Comparison of ENCODE assay signal across 7 mouse cellular contexts in the genomic region with DNA sequence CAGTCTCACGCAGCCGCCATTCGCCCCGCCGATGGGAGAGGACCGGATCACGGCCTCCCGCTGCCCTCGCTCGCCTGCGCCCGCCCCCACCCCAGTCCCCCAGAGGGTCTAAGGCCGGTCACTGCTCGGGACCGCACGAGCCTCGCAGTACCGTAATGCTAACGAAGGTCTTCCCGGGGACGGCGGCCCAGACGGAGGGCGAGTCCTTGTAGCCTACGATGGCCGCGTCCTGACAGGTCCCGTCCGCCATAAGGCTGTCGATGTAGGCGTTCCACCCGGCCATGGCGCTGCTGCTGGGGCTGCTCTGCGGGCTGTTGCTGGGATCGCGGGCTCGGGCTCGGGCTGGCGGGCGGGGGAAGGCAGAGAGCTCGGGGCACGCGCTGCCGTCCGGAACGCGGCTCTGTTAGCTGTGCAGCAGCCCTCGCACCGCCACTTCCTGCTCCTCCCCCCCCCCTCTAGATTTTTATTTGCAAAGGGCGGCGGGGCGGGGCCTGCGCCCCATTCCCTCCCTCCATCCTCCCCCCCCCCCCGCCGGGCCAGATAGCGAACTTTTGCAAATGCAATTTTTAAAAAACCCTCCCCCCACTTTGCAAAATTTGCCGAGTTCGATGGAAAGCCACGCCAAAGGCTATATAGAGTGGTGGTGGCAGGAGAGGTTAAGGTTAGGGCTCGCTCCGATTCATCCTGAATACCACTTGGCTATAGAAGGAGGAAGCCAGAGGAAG. TPM values are rescaled to one million over a fixed set of nuclear protein-coding genes. Genes with fewer than 3 reads are reported as not detected.
DNase-seq lines count a peak whose midpoint lies in the region; ATAC-seq lines count a peak whose summit lies in the region.

A gene (minus strand): TSS at position 447 of the 725 bp plus-strand sequence.

- no peaks in the 10 kb centered on the region for H3K9me3 ChIP-seq in intestine, embryonic 14.5 days (ENCODE audit: control insufficient read depth, low read length)
- H3K9me3 ChIP-seq in midbrain, embryonic 10.5 days (replicated peaks) = no peaks in the 10 kb centered on the region

- peak; percentile 13 for ATAC-seq in activated CD4-positive, CD25-positive, alpha-beta regulatory T cell, adult 4 months
- ATAC-seq in intestine, embryonic 14.5 days (replicated peaks; ENCODE audit: low FRiP score, low TSS enrichment, low read depth) = peak; percentile 33

- intact Hi-C loops in left cerebral cortex, postnatal 36 days (cut with DNase I) = loop anchor here (2.0 kb wide), 1 partner anchor 14 kb away; a partner anchor contains a TSS

- no peaks in the 10 kb centered on the region for H3K27me3 ChIP-seq in intestine, embryonic 14.5 days (replicated peaks; ENCODE audit: control insufficient read depth, insufficient read depth, low read length)
- no peaks in the 10 kb centered on the region for H3K27me3 ChIP-seq in midbrain, embryonic 10.5 days (ENCODE audit: low read depth, poor library complexity, severe bottlenecking)

- peaks cover 38% of the 10 kb centered on the region for H3K36me3 ChIP-seq in intestine, embryonic 14.5 days (ENCODE audit: control insufficient read depth, insufficient read depth, low read length)
- peaks cover 41% of the 10 kb centered on the region for H3K36me3 ChIP-seq in midbrain, embryonic 10.5 days

- peak within 1 kb of the TSS; percentile 98 for H3K27ac ChIP-seq in intestine, embryonic 14.5 days (ENCODE audit: low read depth)
- H3K27ac ChIP-seq in midbrain, embryonic 10.5 days (replicated peaks) = peak within 1 kb of the TSS; percentile 99

- under 1% methylated on average over 59 of the region's 61 CpGs for WGBS in intestine, embryonic 14.5 days
- under 1% methylated on average over 59 of the region's 61 CpGs for whole genome bisulfite sequencing in midbrain, embryonic 10.5 days

- H3K4me2 ChIP-seq in intestine, embryonic 14.5 days (ENCODE audit: low read length) = peak within 1 kb of the TSS; percentile 98

- peak within 1 kb of the TSS; percentile 100 for H3K4me3 ChIP-seq in intestine, embryonic 14.5 days (ENCODE audit: low read depth, low read length)
- H3K4me3 ChIP-seq in midbrain, embryonic 10.5 days = peak within 1 kb of the TSS; percentile 100

- peaks cover 49% of the 10 kb centered on the region for H3K4me1 ChIP-seq in intestine, embryonic 14.5 days (replicated peaks; ENCODE audit: control insufficient read depth, insufficient read depth, low read length)
- H3K4me1 ChIP-seq in midbrain, embryonic 10.5 days = peaks cover 62% of the 10 kb centered on the region

- DNase-seq in cerebellum, postnatal 36 days = peak; percentile 71 to 80
- peak; percentile 80 for DNase-seq in gastrocnemius, postnatal 10 days
- DNase-seq in intestine, embryonic 14.5 days (ENCODE audit: low spot score) = peak; percentile 88
- peak; percentile 64 to 73 for DNase-seq in left cerebral cortex, postnatal 36 days (ENCODE audit: low spot score in 2 of 2)
- DNase-seq in midbrain, embryonic 10.5 days (ENCODE audit: low spot score) = peak; percentile 84
- peak; percentile 77 for DNase-seq in right cerebral cortex, postnatal 4 days

- peak within 1 kb of the TSS; percentile 99 for H3K9ac ChIP-seq in intestine, embryonic 14.5 days (ENCODE audit: low read length)

RNA-seq across cellular contexts. Expression of the gene that starts here (rescaled TPM):
- polyA plus RNA-seq in activated CD4-positive, CD25-positive, alpha-beta regulatory T cell, adult 4 months (2017; shearing (Covaris generic)) = 1,000 to 10,000 TPM; 3,856 to 4,120 TPM
- total RNA-seq in gastrocnemius, postnatal 10 days (2021) = 100 to 1,000 TPM; 465 to 491 TPM
- polyA plus RNA-seq in intestine, embryonic 14.5 days (2014; fragmentation: Nextera tagmentation; extraction: Ambion mirVana) = 2,271 and 2,344 TPM in 2 replicates
- total RNA-seq in left cerebral cortex, postnatal 36 days (2021) = 100 to 1,000 TPM; 217 to 244 TPM
- polyA plus RNA-seq in midbrain, embryonic 10.5 days (2016; fragmentation: Nextera tagmentation; extraction: Ambion mirVana) = 1,553 and 1,733 TPM in 2 replicates

Comparison
In these comparisons a context has a peak if more than half of its experiments do, and no peak if none do; other contexts are left out.
1. Peak in every context shown above with its lines: DNase-seq, ATAC-seq, H3K4me3 ChIP-seq and H3K27ac ChIP-seq.